Mouse (Mus musculus) midbrain, embryonic 11.5 days (tissue): Measurements from ENCODE around the gene Xkr7. TPM values are rescaled to one million over a fixed set of nuclear protein-coding genes. Genes with fewer than 3 reads are reported as not detected.

Source experiments
- ATAC-seq: fragments of 200-750 bp; cut with Nextera tagmentation; 2 replicates; pipeline ENCODE4 v1.8.0; 2017; ENCODE audit warnings: moderate TSS enrichment, moderate library complexity; ENCODE audit not compliant: low FRiP score
- DNase-seq: peaks from one replicate; pipeline ENCODE4 v3.0.0; 2015; ENCODE audit warnings: low spot score; ENCODE audit errors: missing footprints
- H3K27ac ChIP-seq: fragments of 300-500 bp; sonication (generic); 2 replicates; pipeline ENCODE4 v1.5.1; 2014; ENCODE audit warnings: low read depth, low read length
- H3K27me3 ChIP-seq: fragments of 300-500 bp; sonication (generic); 2 replicates; pipeline ENCODE4 v1.6.1; 2014; ENCODE audit warnings: mild to moderate bottlenecking, low read length, moderate library complexity, mixed read lengths; ENCODE audit not compliant: control insufficient read depth, insufficient read depth
- H3K36me3 ChIP-seq: fragments of 300-500 bp; sonication (generic); 2 replicates; pipeline ENCODE4 v1.6.1; 2014; ENCODE audit warnings: mild to moderate bottlenecking, low read length, moderate library complexity, mixed read lengths; ENCODE audit not compliant: control insufficient read depth, insufficient read depth
- H3K4me1 ChIP-seq: fragments of 300-500 bp; sonication (generic); 2 replicates; pipeline ENCODE4 v1.6.1; 2014; ENCODE audit warnings: low read length; ENCODE audit not compliant: control insufficient read depth, insufficient read depth
- H3K4me2 ChIP-seq: fragments of 300-500 bp; sonication (generic); 2 replicates; pipeline ENCODE4 v1.6.1; 2014; ENCODE audit warnings: mild to moderate bottlenecking, moderate library complexity
- H3K4me3 ChIP-seq: fragments of 300-500 bp; sonication (generic); 2 replicates; pipeline ENCODE4 v1.5.1; 2014; ENCODE audit warnings: low read depth, low read length
- H3K9ac ChIP-seq: fragments of 300-500 bp; sonication (generic); 2 replicates; pipeline ENCODE4 v1.6.1; 2014; ENCODE audit warnings: low read length
- H3K9me3 ChIP-seq: fragments of 300-500 bp; sonication (generic); 2 replicates; pipeline ENCODE4 v1.6.1; 2016; ENCODE audit warnings: low read length; ENCODE audit not compliant: control insufficient read depth
- WGBS: fragments of 180-500 bp; shearing (Covaris S2); extraction: QIAGEN DNeasy Blood & Tissue Kit; methylation state at CpG from one replicate; pipeline ENCODE4 v1.1.7; 2014; 5-methylcytosine and 5-hydroxymethylcytosine counted together
- polyA plus RNA-seq: library from polyadenylated mRNA; unstranded; fragments of >200 nt; fragmentation: Nextera tagmentation; extraction: Ambion mirVana; gene quantifications from 2 replicates; pipeline ENCODE4 v1.2.1, GENCODE M21; 2014

Xkr7 gene
- polyA plus RNA-seq, 1 experiment from 2014 or later, result 0.52 TPM

DNA sequence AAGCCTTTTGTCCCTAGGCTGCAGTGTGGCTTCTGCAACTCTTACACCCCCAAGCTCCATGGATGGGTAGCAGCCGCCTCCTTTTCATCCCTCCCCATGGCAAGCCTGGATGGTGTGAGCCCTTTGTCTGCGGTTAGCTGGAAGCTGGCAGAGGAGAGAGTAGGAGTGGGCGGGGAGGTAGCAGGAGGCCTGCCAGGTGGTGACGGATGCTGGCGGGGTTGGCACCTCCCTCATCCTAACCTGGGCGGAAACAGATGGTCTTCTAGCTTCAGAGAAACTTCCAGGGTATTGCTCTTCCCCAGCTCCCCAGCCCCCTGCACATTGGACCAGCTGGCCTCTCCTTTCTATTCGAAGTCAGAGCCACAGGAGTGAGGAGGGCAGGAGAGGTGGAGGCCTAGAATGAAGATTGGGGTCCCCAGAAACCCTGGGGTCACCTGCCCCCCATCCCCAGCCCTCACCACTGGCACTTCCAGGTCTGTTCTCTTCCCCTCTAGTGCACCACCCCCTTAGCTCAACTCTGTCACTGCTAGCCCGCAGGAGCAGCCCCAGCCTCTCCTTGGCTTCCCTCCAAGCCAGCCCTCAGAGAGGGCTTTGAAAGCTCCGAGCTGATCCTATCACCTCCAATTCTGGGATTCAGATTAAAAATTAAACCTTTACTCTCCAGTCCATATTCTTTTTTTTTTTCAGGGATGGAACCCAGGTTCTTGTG, 17.8 kb downstream of the Xkr7 start:
- ATAC-seq, result no peak
- H3K27me3 ChIP-seq, result peaks cover 8% of the 10 kb centered on the region

DNA sequence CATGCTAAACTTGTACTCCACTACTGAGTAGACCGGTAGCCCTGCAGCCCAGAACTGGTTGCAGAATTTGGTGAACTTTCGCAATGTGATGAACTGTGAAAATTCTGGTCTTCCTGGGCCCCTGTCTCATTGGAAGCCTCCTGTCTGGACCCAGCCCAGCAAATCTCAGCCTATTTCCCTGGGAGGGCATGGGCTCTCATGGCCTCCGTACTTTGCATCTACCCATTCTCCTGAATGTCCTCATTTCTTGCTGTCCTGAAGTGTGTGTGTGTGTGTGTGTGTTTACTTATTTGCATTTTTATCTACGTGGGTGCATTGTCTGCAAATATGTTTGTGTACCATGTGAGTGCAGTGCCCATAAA, 18.3 kb downstream of the Xkr7 start:
- H3K27me3 ChIP-seq, result peaks cover 8% of the 10 kb centered on the region
- ATAC-seq (no peak), DNase-seq (no peak)
- no peak overlapping the region for H3K27ac ChIP-seq
- no peak overlapping the region for H3K4me3 ChIP-seq
- no peak overlapping the region for H3K4me2 ChIP-seq
- H3K36me3 ChIP-seq, result no peaks in the 10 kb centered on the region
- no peak overlapping the region for H3K9ac ChIP-seq
- 94% methylated on average over 4 of the region's 4 CpGs for WGBS
- H3K4me1 ChIP-seq, result no peaks in the 10 kb centered on the region
- H3K9me3 ChIP-seq, result no peaks in the 10 kb centered on the region

More for the DNA sequence above, 17.8 kb downstream of the Xkr7 start:
- Histone ChIP-seq H3K4me2 (no peak overlapping the region), H3K27ac (no peak overlapping the region), H3K9me3 (no peaks in the 10 kb centered on the region), H3K4me1 (no peaks in the 10 kb centered on the region), H3K9ac (no peak overlapping the region), H3K36me3 (no peaks in the 10 kb centered on the region), H3K4me3 (no peak overlapping the region)
- WGBS, result 51% methylated on average over 9 of the region's 9 CpGs
- DNase-seq, result no peak

- Histone ChIP-seq H3K9me3 (no peaks in the 10 kb centered on the region), H3K9ac (no peak overlapping the region), H3K27ac (no peak overlapping the region), H3K4me3 (no peak overlapping the region), H3K36me3 (no peaks in the 10 kb centered on the region), H3K4me1 (no peaks in the 10 kb centered on the region), H3K4me2 (no peak overlapping the region), H3K27me3 (peaks cover 8% of the 10 kb centered on the region)
- WGBS, result 79% methylated on average over 6 of the region's 6 CpGs
- no peak for DNase-seq
- no peak for ATAC-seq
These were observed 19.4 kb downstream of the Xkr7 start for GRCm38 (mm10) chr2:153051095-153051494.

- Histone ChIP-seq H3K4me1 (no peaks in the 10 kb centered on the region), H3K4me3 (no peak overlapping the region), H3K4me2 (no peak overlapping the region), H3K9me3 (no peaks in the 10 kb centered on the region), H3K27me3 (peaks cover 8% of the 10 kb centered on the region), H3K27ac (no peak overlapping the region), H3K9ac (no peak overlapping the region), H3K36me3 (no peaks in the 10 kb centered on the region)
- no peak for ATAC-seq
- 84% methylated on average over 9 of the region's 9 CpGs for WGBS
- no peak for DNase-seq
These were observed 19.9 kb downstream of the Xkr7 start for GRCm38 (mm10) chr2:153051537-153051936.

DNA sequence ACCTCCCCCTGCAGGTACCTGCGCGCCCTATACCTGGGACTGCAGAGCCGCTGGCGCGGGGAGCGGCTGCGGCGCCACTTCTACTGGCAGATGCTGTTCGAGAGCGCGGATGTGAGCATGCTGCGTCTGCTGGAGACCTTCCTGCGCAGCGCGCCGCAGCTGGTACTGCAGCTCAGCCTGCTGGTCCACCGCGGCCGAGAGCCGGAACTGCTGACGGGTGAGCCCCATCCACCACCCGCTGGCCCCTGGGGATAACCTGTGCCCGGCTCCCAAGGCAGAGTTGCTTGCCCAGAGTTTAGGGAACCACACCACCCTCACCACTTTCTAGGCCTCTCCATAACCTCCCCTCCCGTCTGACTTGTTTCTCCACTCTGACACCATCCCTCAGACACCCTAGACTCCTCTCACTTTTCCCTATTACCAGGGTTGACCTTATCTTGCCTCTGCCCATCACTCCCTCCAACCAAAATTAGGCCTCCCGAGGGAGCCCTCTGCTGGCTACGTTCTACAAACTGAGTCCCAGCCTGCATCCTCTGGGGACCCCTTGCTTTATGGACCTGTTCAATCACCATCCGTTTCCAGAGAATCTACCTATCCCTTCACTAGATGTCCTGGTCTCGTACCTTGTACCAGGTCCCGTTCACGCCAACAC, 21.2 kb downstream of the Xkr7 start:
- WGBS, result 10% methylated on average over 30 of the region's 30 CpGs
- H3K27me3 ChIP-seq, result peaks cover 8% of the 10 kb centered on the region
- DNase-seq (no peak), ATAC-seq (no peak)
- H3K9ac ChIP-seq, result no peak overlapping the region
- H3K36me3 ChIP-seq, result no peaks in the 10 kb centered on the region
- no peak overlapping the region for H3K27ac ChIP-seq
- no peak overlapping the region for H3K4me3 ChIP-seq
- no peaks in the 10 kb centered on the region for H3K4me1 ChIP-seq
- no peak overlapping the region for H3K4me2 ChIP-seq
- no peaks in the 10 kb centered on the region for H3K9me3 ChIP-seq

DNA sequence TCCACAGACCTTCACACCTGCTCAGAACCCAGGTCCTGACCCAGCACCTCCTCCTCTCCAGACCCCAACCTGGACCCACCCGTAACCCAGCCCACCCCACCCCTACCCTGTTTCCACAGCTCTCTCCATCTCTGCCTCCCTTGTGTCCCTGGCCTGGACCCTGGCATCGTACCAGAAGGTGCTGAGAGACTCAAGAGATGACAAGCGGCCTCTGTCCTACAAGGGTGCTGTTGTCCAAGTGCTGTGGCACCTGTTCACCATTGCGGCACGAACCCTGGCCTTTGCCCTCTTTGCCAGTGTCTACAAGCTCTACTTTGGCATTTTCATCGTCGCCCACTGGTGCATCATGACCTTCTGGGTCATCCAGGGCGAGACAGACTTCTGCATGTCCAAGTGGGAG, 22.2 kb downstream of the Xkr7 start:
- peaks cover 8% of the 10 kb centered on the region for H3K27me3 ChIP-seq
- H3K9me3 ChIP-seq, result no peaks in the 10 kb centered on the region
- 87% methylated on average over 8 of the region's 8 CpGs for WGBS
- DNase-seq (no peak), ATAC-seq (no peak)
- no peaks in the 10 kb centered on the region for H3K4me1 ChIP-seq
- H3K4me3 ChIP-seq, result no peak overlapping the region
- H3K27ac ChIP-seq, result no peak overlapping the region
- no peaks in the 10 kb centered on the region for H3K36me3 ChIP-seq
- no peak overlapping the region for H3K9ac ChIP-seq
- no peak overlapping the region for H3K4me2 ChIP-seq

GRCm38 (mm10) chr2:153055270-153055920, 23.7 kb downstream of the Xkr7 start:
- no peak for ATAC-seq

GRCm38 (mm10) chr2:153058365-153058764, 26.7 kb downstream of the Xkr7 start:
- H3K9ac ChIP-seq, result no peak overlapping the region
- H3K4me1 ChIP-seq, result no peaks in the 10 kb centered on the region
- H3K4me3 ChIP-seq, result no peak overlapping the region
- H3K9me3 ChIP-seq, result no peaks in the 10 kb centered on the region
- no peaks in the 10 kb centered on the region for H3K36me3 ChIP-seq
- H3K27me3 ChIP-seq, result no peaks in the 10 kb centered on the region; the same call in 1 of the 2 replicates
- DNase-seq (no peak), ATAC-seq (no peak)
- no peak overlapping the region for H3K4me2 ChIP-seq
- WGBS, result 75% methylated on average over 4 of the region's 4 CpGs
- no peak overlapping the region for H3K27ac ChIP-seq

More at GRCm38 (mm10) chr2:153055270-153055920, 23.7 kb downstream of the Xkr7 start:
- Histone ChIP-seq H3K36me3 (no peaks in the 10 kb centered on the region), H3K9me3 (no peaks in the 10 kb centered on the region), H3K9ac (no peak overlapping the region), H3K27ac (no peak overlapping the region), H3K27me3 (peaks cover 8% of the 10 kb centered on the region), H3K4me3 (no peak overlapping the region), H3K4me2 (no peak overlapping the region), H3K4me1 (no peaks in the 10 kb centered on the region)
- 58% methylated on average over 6 of the region's 6 CpGs for WGBS
- DNase-seq, result no peak

GRCm38 (mm10) chr2:153060216-153060615, 28.6 kb downstream of the Xkr7 start:
- Histone ChIP-seq H3K4me3 (no peak overlapping the region), H3K27ac (no peak overlapping the region), H3K4me1 (no peaks in the 10 kb centered on the region), H3K9me3 (no peaks in the 10 kb centered on the region), H3K4me2 (no peak overlapping the region), H3K27me3 (no peaks in the 10 kb centered on the region), H3K9ac (no peak overlapping the region), H3K36me3 (no peaks in the 10 kb centered on the region)
- WGBS, result 91% methylated on average over 7 of the region's 7 CpGs
- DNase-seq (no peak), ATAC-seq (no peak)
